Mouse (Mus musculus) C2C12 (cell line): ENCODE results near the gene Gm5617. TPM values are rescaled to one million over a fixed set of nuclear protein-coding genes. Genes with fewer than 3 reads are reported as not detected.
"Not testable (repeated sequence)": the region's sequence is repeated elsewhere in the genome, so short reads cannot be mapped to it uniquely, and the experiment has no call there.

ENCODE experiments used
- H3K27me3 ChIP-seq: one replicate; pipeline ENCODE4 v1.6.1; 2011; ENCODE audit not compliant: control insufficient read depth, insufficient read depth, insufficient read length
- H3K36me3 ChIP-seq: one replicate; pipeline ENCODE4 v1.6.1; 2011; ENCODE audit not compliant: control insufficient read depth, insufficient read depth
- H3K4me3 ChIP-seq: one replicate; pipeline ENCODE4 v1.5.1; 2011; ENCODE audit warnings: mild to moderate bottlenecking, control low read depth; ENCODE audit not compliant: poor library complexity, insufficient read depth, severe bottlenecking
- H3K79me2 ChIP-seq: one replicate; pipeline ENCODE4 v1.6.1; 2011; ENCODE audit not compliant: control insufficient read depth, insufficient read depth
- H3K79me3 ChIP-seq: one replicate; pipeline ENCODE4 v1.6.1; 2011; ENCODE audit warnings: low read depth, control low read depth
- H3ac ChIP-seq: one replicate; pipeline ENCODE3; 2011; ENCODE audit warnings: low read depth; ENCODE audit not compliant: control insufficient read depth, insufficient read length
- CEBPB ChIP-seq: IDR thresholded peaks from one replicate; pipeline ENCODE4 v1.6.1; 2011; ENCODE audit warnings: low read depth, mild to moderate bottlenecking, control low read depth, moderate library complexity
- CTCF ChIP-seq: IDR thresholded peaks from one replicate; pipeline ENCODE4 v1.5.1; 2011; ENCODE audit not compliant: control insufficient read depth, insufficient read depth, insufficient read length
- FOSL1 ChIP-seq: IDR thresholded peaks from one replicate; pipeline ENCODE4 v1.8.0; 2011; ENCODE audit warnings: mild to moderate bottlenecking, low read length; ENCODE audit not compliant: poor library complexity, insufficient read depth, severe bottlenecking
- MAX ChIP-seq: IDR thresholded peaks from one replicate; pipeline ENCODE4 v1.6.1; 2011; ENCODE audit warnings: mild to moderate bottlenecking, control low read depth
- MYOD1 ChIP-seq: IDR thresholded peaks from one replicate; pipeline ENCODE4 v1.6.1; 2011; ENCODE audit warnings: low read depth; ENCODE audit not compliant: control insufficient read depth, insufficient read length
- MYOG ChIP-seq: IDR thresholded peaks from one replicate; pipeline ENCODE4 v1.6.1; 2011; ENCODE audit not compliant: control insufficient read depth, insufficient read length; ENCODE audit errors: extremely low read depth
- USF1 ChIP-seq: IDR thresholded peaks from one replicate; pipeline ENCODE4 v1.6.1; 2011; ENCODE audit warnings: low read depth, mild to moderate bottlenecking, control low read depth, moderate library complexity
- polyA plus RNA-seq: library from polyadenylated mRNA; unstranded; fragments of >200 nt; fragmentation: generic; extraction: Trizol; gene quantifications from one replicate; pipeline ENCODE4 v1.2.1, GENCODE M21; 2012; ENCODE audit warnings: missing spikeins

The Gm5617 gene
- polyA plus RNA-seq, 1 experiment: 23.1 TPM

DNA sequence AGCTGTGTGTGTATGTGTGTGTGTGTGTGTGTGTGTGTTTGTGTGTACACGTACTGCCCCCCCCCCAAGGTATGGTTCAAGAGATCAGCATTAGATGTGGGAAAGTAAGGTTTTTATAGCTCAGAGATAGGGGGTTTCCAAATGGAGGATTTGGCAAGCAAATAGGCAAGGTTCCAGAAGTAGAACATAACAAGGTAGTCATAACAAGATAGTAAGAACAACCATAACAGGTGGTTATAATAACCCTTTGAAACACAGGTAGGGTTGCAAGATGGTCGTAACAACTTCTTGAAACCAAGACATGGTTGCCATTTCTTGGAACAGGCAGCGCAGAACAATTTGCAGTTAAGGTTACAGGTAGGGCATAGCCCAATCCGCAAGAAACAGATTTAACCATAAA lies 31.3 kb downstream of the Gm5617 start:
- H3K27me3 ChIP-seq: no peaks in the 10 kb centered on the region
- TF ChIP-seq USF1 (no peak), MYOG (no peak), FOSL1 (no peak), MAX (no peak), CEBPB (no peak), CTCF (no peak), MYOD1 (no peak)

DNA sequence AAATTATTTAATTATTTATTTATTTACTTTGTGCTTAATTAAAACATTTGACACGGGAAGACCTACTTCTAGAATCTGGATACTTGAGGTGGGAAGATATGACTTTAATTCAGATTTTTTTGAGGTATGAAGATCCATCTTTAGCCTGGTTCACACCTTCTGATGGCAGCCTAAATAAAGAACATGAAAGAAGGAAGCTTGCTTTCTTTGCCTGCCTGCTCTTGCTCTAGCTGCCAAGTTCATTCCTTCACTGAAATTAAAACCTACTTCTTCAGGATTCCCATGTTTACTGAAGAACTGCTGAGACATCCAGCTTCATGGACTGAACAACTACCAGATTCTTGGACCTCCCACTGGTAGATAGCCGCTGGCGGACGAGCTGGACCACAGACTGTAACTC lies 36.1 kb downstream of the Gm5617 start:
- Histone ChIP-seq H3K79me2 (no peaks in the 10 kb centered on the region), H3K27me3 (no peaks in the 10 kb centered on the region), H3ac (no peak overlapping the region), H3K4me3 (no peak overlapping the region), H3K36me3 (no peaks in the 10 kb centered on the region), H3K79me3 (no peaks in the 10 kb centered on the region)
- TF ChIP-seq FOSL1: no peak
- no peak for TF ChIP-seq MYOG
- no peak for TF ChIP-seq MYOD1
- no peak for TF ChIP-seq CTCF
- no peak for TF ChIP-seq CEBPB
- TF ChIP-seq USF1: no peak
- no peak for TF ChIP-seq MAX

More for the DNA sequence above, 31.3 kb downstream of the Gm5617 start:
- H3K79me3 ChIP-seq: no peaks in the 10 kb centered on the region
- H3K79me2 ChIP-seq: no peaks in the 10 kb centered on the region
- H3ac ChIP-seq: no peak overlapping the region
- no peak overlapping the region for H3K4me3 ChIP-seq
- H3K36me3 ChIP-seq: no peaks in the 10 kb centered on the region

DNA sequence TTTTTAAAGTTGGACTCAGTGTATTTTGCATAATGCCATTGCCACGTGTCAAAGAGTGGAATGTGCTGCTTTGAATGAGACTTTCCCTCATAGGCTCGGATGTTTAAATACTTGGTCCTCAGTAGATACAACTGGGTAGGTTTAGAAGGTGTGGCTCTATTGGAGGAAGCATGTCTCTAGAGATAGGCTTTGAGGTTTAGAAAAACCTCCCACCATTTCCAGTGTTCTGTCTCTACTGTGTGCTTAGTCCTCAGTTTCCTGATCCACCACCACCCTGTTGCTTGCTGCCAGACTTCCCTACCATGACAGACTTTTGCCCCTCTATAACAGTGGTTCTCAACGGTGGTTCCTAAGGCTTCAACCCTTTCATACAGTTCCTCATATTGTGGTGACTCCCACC lies 37.0 kb downstream of the Gm5617 start:
- H3K79me3 ChIP-seq: no peaks in the 10 kb centered on the region
- no peak overlapping the region for H3ac ChIP-seq
- H3K4me3 ChIP-seq: no peak overlapping the region
- no peaks in the 10 kb centered on the region for H3K36me3 ChIP-seq
- H3K79me2 ChIP-seq: no peaks in the 10 kb centered on the region
- TF ChIP-seq CEBPB: no peak
- TF ChIP-seq MYOG: no peak
- TF ChIP-seq MYOD1: no peak
- TF ChIP-seq FOSL1: no peak
- TF ChIP-seq USF1: no peak
- H3K27me3 ChIP-seq: no peaks in the 10 kb centered on the region

DNA sequence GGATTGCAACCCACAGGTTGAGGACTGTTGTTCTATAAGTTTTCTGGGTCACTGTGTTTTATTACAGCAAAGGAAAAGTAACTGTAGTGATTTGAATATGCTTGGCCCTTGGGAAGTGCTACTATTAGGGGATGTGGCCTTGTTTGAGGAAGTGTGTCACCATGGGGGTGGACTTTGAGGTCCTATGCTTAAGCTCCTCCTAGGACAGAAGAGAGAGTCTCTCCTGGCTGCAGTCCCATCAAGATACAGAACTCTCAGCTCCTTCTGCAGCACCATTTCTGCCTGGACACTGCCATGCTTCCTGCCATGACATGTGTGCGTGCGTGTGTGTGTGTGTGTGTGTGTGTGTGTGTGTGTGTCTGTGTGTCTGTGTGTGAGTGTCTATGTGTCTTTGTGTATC lies 37.5 kb downstream of the Gm5617 start:
- Histone ChIP-seq H3K27me3 (no peaks in the 10 kb centered on the region), H3K79me3 (no peaks in the 10 kb centered on the region), H3K4me3 (no peak overlapping the region), H3K36me3 (no peaks in the 10 kb centered on the region), H3ac (no peak overlapping the region), H3K79me2 (no peaks in the 10 kb centered on the region)
- no peak for TF ChIP-seq CTCF
- TF ChIP-seq MAX: no peak
- no peak for TF ChIP-seq MYOD1
- no peak for TF ChIP-seq USF1
- no peak for TF ChIP-seq MYOG
- TF ChIP-seq FOSL1: no peak
- TF ChIP-seq CEBPB: no peak

DNA sequence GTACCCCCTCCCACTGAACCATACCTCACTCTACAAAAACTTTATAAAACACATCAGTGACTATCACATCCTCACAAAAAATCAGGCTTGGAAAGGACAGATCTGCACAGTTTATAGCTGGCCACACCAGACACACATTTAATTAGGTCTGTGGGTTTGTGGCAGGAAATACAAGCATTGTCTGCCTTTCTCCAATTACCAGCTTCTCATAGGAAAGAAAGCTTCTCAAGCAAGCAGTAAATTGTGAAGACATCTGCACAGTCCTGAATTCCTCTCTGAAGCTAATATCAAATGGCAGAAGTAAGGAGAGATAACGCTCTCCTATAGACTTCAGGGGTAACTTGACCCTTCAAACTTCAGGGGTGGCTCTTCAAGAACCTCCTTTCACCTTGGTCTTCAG lies 41.2 kb downstream of the Gm5617 start:
- H3K4me3 ChIP-seq: no peak overlapping the region
- no peak overlapping the region for H3ac ChIP-seq
- no peaks in the 10 kb centered on the region for H3K27me3 ChIP-seq
- no peaks in the 10 kb centered on the region for H3K36me3 ChIP-seq
- no peaks in the 10 kb centered on the region for H3K79me2 ChIP-seq
- TF ChIP-seq CTCF (no peak), CEBPB (no peak), USF1 (no peak), MYOD1 (no peak), MAX (no peak), MYOG (no peak), FOSL1 (no peak)
- H3K79me3 ChIP-seq: no peaks in the 10 kb centered on the region

DNA sequence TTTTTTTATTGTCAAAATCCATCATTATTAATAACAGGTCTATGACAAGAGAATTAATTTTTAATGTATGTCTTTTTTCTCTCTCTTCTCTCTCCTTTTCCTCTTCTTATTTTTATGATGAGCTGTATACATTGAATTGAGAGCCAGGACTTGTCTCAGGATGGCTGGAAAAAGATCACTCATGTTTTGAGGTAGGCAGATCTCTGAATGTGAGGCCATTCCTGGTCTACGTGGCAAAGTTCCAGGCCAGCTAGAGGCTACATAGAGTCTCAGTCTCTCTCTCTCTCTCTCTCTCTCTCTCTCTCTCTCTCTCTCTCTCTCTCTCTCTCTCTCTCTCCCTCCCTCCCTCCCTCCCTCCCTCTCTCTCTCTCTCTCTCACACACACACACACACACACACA lies 42.4 kb downstream of the Gm5617 start:
- not testable (repeated sequence) for H3K4me3 ChIP-seq, H3K79me2 ChIP-seq, H3K36me3 ChIP-seq

More for the DNA sequence above, 42.4 kb downstream of the Gm5617 start:
- H3ac ChIP-seq, H3K79me3 ChIP-seq, H3K27me3 ChIP-seq: not testable (repeated sequence)
